Mouse (Mus musculus): ENCODE measurements around the gene Fkbpl. TPM values are rescaled to one million over a fixed set of nuclear protein-coding genes. Genes with fewer than 3 reads are reported as not detected.

Gene Fkbpl
- polyA plus RNA-seq, 1 experiment = 26.4 TPM

DNA sequence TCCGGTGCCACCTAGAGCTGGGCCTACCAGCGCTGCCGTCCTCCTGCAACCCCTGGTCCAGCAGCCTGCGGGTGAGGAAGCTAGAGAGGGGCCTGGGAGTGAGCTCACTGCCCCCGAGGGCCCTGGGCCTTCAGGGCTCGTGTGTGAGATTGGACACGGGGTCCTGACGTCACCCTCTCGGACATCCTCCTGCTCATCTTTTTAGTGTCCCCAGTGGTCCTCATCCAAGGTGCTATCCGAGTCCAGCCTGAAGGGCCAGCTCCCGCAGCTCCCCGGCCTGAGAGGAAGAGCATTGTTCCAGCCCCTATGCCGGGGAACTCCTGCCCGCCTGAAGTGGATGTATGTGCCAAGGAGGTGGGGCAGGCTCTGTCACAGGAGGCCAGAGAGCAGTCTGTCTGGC, 6.2 kb downstream of the Fkbpl start:
- peaks cover 14% of the 10 kb centered on the region for H3K4me1 ChIP-seq (ENCODE audit: control insufficient read depth, insufficient read depth, insufficient read length, low read length)
- H3K4me3 ChIP-seq (ENCODE audit: insufficient read depth, low read depth, low read length) = no peak overlapping the region
- no peak overlapping the region for H3K27ac ChIP-seq (replicated peaks; ENCODE audit: low read depth, low read length)

DNA sequence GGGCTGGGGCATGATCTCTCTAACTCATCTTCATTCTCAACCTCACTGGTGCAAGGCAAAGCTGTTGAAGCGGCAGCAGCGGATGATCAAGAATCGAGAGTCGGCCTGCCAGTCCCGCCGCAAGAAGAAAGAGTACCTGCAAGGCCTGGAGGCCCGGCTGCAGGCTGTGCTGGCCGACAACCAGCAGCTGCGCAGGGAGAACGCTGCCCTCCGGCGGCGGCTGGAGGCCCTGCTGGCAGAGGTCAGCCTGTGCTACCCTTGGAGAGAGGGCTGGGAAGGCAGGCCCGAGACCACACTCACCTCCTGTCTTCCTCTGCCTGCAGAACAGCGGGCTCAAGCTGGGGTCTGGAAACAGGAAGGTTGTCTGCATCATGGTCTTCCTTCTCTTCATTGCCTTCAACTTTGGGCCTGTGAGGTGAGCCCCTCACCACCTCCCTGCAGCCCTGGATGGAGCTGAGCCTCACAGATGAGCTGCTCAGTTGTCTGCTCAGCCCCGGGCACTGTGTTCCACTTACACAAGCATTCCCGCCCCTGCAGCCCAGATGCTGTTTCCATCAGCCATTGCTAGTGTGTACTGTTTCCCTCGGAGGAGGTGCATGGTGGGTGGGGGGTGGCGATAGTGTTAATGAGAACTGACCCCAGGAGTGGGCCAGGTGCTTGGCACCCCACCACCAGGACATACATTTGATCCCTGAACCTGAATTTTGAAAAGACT, 7.1 kb downstream of the Fkbpl start:
- H3K4me3 ChIP-seq (ENCODE audit: insufficient read depth, low read depth, low read length) = no peak overlapping the region
- no peak overlapping the region for H3K27ac ChIP-seq (replicated peaks; ENCODE audit: low read depth, low read length)
- peaks cover 11% of the 10 kb centered on the region; the same call in 1 of the 2 replicates for H3K4me1 ChIP-seq (ENCODE audit: control insufficient read depth, insufficient read depth, insufficient read length, low read length)

DNA sequence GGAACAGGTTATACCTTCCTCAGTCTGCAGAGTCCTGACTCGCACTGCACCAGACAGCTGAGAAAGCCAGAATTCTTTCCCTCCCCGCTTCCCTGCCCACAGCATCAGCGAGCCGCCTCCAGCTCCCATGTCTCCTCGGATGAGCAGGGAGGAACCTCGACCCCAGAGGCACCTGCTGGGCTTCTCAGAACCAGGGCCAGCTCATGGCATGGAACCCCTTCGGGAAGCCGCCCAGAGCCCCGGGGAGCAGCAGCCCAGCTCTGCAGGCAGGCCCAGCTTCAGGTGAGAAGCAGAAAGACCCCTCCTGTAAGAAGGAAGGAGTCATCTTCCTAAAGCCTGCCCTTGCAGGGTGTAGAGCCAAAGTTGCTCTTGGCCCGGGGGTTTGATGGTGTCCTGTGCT, 8.0 kb downstream of the Fkbpl start:
- no peak overlapping the region for H3K27ac ChIP-seq (replicated peaks; ENCODE audit: low read depth, low read length)
- no peak overlapping the region for H3K4me3 ChIP-seq (ENCODE audit: insufficient read depth, low read depth, low read length)
- peaks cover 11% of the 10 kb centered on the region for H3K4me1 ChIP-seq (ENCODE audit: control insufficient read depth, insufficient read depth, insufficient read length, low read length)

DNA sequence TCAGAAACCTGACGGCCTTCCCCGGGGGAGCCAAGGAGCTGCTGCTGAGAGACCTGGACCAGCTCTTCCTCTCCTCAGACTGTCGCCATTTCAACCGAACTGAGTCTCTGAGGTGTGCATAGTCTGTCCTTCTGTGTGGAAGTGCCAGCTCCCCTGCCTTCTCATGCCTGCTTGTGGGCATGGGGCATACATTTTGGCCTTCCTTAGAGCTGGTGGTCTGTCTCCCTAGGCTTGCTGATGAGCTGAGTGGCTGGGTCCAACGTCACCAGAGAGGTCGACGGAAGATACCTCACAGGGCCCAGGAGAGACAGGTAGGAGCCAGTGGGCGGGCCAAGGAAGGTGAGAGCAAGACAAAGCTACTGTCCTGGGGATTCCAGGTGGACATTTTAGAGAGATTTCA, 8.4 kb downstream of the Fkbpl start:
- Histone ChIP-seq H3K27ac (replicated peaks; ENCODE audit: low read depth, low read length) (no peak overlapping the region), H3K4me3 (ENCODE audit: insufficient read depth, low read depth, low read length) (no peak overlapping the region), H3K4me1 (ENCODE audit: control insufficient read depth, insufficient read depth, insufficient read length, low read length) (peaks cover 11% of the 10 kb centered on the region)

DNA sequence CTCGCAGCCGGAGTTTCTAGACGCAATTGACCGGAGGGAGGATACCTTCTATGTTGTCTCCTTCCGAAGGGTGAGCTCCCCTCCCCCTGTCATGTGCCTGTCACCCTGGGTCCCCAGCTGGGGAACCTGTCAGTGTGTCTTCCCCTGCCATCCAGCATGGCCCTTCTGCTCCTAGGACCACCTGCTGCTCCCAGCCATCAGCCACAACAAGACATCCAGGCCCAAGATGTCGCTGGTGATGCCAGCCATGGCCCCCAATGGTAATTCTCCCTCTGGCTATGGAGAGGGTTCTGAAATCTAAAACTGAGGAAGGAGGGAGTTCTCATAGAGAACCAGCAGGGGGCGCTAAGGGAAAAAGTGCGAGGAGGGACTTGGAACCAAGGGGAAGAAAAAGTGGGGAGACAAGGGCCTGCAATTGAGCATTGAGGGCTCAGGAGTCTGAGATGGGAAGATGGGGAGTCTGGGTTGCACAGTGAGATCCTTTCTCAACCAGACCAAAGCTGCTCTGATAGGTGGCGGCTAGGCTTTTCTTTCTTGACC, 9.3 kb downstream of the Fkbpl start:
- Histone ChIP-seq H3K4me1 (ENCODE audit: control insufficient read depth, insufficient read depth, insufficient read length, low read length) (peaks cover 11% of the 10 kb centered on the region), H3K27ac (replicated peaks; ENCODE audit: low read depth, low read length) (no peak overlapping the region), H3K4me3 (ENCODE audit: insufficient read depth, low read depth, low read length) (no peak overlapping the region)

DNA sequence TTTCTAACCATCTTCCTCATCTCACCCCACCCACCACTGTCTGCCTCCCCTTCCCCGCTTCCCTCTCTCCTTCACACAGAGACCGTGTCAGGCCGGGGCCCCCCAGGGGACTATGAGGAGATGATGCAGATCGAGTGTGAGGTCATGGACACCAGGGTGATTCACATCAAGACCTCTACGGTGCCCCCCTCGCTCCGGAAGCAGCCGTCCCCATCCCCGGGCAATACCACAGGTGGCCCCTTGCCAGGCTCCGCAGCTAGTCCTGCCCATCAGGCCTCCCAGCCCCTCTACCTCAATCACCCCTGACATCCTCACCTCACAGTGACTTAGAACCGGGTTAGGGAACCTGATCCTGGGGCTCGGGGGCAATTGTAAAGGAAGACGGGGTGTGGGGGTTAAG, 9.8 kb downstream of the Fkbpl start:
- Histone ChIP-seq H3K4me3 (ENCODE audit: insufficient read depth, low read depth, low read length) (no peak overlapping the region), H3K4me1 (ENCODE audit: control insufficient read depth, insufficient read depth, insufficient read length, low read length) (peaks cover 11% of the 10 kb centered on the region), H3K27ac (replicated peaks; ENCODE audit: low read depth, low read length) (0 out of 2 replicates have a peak overlapping the region, but pooled peaks have one; percentile 1)

DNA sequence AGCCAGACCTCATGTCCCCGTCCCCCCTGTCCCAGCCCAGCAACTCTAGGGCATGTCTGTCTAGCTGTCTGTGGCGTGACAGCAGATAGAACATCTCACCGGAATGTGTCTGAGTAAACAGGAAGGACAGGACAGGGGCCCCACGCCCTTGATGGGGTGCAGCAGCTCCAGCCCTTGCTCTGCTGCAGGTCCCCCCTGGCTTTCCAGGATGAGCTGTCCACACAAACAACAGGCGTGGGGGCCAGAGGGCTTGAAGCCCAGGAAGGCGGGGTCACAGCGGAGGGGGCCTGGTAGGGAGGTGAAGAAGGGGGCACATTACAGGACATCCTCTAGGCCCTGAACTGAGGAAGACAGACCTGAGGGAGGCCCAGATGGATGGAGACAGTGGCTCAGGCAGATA, 10.6 kb downstream of the Fkbpl start:
- peaks cover 11% of the 10 kb centered on the region for H3K4me1 ChIP-seq (ENCODE audit: control insufficient read depth, insufficient read depth, insufficient read length, low read length)
- H3K27ac ChIP-seq (replicated peaks; ENCODE audit: low read depth, low read length) = peak overlapping the region; percentile 27
- H3K4me3 ChIP-seq (ENCODE audit: insufficient read depth, low read depth, low read length) = no peak overlapping the region

DNA sequence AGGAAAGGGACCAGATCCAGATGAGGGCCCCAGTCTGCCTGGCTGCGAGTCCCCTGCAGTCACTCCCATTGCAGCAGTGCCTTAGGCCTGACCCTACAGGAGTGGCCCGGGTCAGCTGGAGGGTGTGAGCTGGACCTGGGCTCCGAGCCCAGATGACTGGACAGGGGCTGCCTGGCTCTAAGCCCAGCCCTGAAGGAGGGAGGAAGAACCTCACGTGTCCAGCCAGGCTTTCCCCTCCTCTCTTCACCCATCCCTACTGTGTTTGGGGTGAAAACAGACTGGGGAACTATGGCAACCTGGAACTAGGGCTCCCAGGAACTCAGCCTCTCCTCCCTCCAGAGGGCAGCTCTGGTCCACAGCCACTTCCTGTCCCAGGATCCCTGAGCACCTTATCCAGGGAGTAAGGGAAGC, 11.0 kb downstream of the Fkbpl start:
- no peak overlapping the region for H3K4me3 ChIP-seq (ENCODE audit: insufficient read depth, low read depth, low read length)

DNA sequence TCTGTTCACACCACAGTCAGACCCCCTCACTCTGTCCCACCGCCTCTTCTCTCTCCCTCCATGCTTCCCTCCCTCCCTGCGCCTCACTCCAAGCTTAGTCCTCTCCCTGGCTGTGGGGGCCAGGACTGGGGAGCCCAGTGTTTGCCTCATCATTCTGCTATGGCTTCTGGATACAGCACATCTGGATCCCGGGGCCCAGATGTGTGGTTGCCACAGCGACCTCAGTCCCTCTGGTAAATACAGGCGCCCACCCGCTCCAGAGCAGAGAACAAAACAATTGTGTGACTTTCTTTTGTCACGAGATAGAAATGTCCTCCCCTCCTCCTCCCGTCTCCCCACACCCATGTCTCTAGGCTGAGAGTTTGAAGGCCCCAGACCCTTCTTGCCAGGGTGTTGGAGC, 12.1 kb downstream of the Fkbpl start:
- no peak overlapping the region for H3K4me3 ChIP-seq (ENCODE audit: insufficient read depth, low read depth, low read length)
- peaks cover 14% of the 10 kb centered on the region for H3K4me1 ChIP-seq (ENCODE audit: control insufficient read depth, insufficient read depth, insufficient read length, low read length)
- peak overlapping the region; percentile 67 for H3K27ac ChIP-seq (replicated peaks; ENCODE audit: low read depth, low read length)

More for the DNA sequence above, 11.0 kb downstream of the Fkbpl start:
- peaks cover 11% of the 10 kb centered on the region for H3K4me1 ChIP-seq (ENCODE audit: control insufficient read depth, insufficient read depth, insufficient read length, low read length)
- peak overlapping the region; percentile 67 for H3K27ac ChIP-seq (replicated peaks; ENCODE audit: low read depth, low read length)

DNA sequence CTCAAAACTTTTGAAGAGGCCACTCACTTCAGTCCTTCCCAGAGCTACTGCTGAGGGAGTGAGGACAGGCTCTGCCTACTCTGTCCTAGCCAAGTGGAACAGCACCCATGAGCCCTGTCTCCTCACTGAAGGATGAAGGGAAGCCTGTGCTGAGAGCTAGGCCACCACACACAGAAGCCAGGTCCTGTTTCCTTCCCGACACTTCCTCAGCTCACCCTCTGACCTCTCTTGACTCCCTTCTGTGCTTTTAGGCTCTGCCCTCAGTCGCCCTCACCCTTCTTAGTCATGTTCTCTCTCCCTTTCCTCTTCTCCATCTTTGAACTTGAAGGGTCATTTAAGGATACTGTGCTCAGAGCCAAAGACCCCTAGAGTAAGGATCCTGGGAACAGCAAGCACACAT, 12.7 kb downstream of the Fkbpl start:
- H3K27ac ChIP-seq (replicated peaks; ENCODE audit: low read depth, low read length) = 0 out of 2 replicates have a peak overlapping the region, but pooled peaks have one; percentile 15
- peaks cover 14% of the 10 kb centered on the region for H3K4me1 ChIP-seq (ENCODE audit: control insufficient read depth, insufficient read depth, insufficient read length, low read length)
- no peak overlapping the region for H3K4me3 ChIP-seq (ENCODE audit: insufficient read depth, low read depth, low read length)

DNA sequence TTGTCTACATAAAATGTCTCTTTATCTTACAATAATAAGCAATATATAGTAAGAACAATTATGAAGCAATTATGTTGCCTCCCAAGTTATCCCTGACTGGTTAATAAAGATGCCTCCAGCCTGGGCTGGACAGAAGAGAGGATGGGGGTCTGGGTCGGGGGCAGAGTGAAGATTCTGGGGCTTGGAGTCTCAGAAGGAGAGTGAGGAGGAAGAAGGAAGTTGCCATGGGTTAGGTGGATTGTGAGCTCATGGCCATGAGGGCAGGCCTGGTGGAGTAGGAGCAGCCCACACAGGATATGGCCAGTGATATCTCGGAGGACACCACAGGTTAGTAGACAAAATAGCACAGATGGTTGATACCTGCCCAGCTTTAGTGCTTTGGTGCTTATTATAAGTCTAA, 13.6 kb downstream of the Fkbpl start:
- H3K4me1 ChIP-seq (ENCODE audit: control insufficient read depth, insufficient read depth, insufficient read length, low read length) = peaks cover 14% of the 10 kb centered on the region
- no peak overlapping the region for H3K27ac ChIP-seq (replicated peaks; ENCODE audit: low read depth, low read length)

DNA sequence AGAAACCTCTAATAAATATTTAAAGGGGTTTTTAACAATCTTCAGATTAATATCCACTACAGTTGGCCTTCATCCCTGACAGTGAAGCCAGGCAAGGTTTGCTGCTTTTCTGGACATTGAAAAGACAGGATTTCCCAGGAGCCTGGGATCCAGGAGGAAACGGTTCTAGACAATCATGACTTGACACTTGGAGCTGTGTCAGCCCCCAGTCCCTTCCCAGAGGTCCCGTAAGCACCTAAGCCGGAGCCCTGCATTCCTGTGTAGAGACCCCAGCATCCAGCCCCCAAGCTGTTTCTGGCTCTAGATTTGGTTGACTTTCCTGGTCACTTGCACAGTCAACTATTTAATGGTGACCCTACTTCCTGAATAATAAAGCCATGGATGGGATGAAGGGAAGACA, 14.0 kb downstream of the Fkbpl start:
- H3K27ac ChIP-seq (replicated peaks; ENCODE audit: low read depth, low read length) = no peak overlapping the region
- H3K4me3 ChIP-seq (ENCODE audit: insufficient read depth, low read depth, low read length) = no peak overlapping the region
- H3K4me1 ChIP-seq (ENCODE audit: control insufficient read depth, insufficient read depth, insufficient read length, low read length) = peaks cover 14% of the 10 kb centered on the region

More for the DNA sequence above, 13.6 kb downstream of the Fkbpl start:
- H3K4me3 ChIP-seq (ENCODE audit: insufficient read depth, low read depth, low read length) = no peak overlapping the region

DNA sequence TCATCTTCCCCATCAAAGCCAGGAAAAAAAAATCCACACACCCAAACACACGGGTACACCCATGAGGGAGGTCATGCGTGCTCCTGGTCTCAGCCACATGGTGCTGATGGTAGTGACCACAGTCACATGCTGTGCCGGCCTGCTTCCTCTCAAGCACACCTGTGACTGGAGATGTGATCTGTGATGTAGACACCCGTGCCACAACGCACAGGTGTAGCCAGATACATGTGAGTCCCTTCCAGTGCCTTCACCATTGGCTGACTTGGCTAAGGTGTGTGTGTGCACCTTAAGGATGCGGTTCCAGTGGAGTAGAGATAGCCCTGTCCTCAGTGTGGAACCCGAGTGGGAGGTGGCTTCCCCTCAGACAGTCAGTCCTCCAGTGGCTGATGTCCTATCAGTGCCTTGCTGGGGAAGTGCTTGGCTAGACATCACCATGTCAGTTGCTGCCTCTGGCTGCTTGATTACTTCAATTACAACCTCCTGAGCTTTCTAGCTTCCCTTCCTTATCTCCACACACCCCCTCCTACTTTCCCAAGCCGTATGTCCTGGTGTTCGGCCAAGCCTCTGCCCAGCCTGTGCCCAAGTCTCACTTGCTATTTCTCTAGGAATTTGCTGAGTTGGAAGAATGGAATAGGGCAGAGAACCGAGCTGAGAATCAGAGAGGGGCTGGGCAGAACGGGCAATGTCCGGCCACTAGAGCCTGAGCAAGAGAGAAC, 14.8 kb downstream of the Fkbpl start:
- 0 out of 2 replicates have a peak overlapping the region, but pooled peaks have one; percentile 2 for H3K4me3 ChIP-seq (ENCODE audit: insufficient read depth, low read depth, low read length)
- H3K27ac ChIP-seq (replicated peaks; ENCODE audit: low read depth, low read length) = peak overlapping the region; percentile 33
- H3K4me1 ChIP-seq (ENCODE audit: control insufficient read depth, insufficient read depth, insufficient read length, low read length) = peaks cover 14% of the 10 kb centered on the region

DNA sequence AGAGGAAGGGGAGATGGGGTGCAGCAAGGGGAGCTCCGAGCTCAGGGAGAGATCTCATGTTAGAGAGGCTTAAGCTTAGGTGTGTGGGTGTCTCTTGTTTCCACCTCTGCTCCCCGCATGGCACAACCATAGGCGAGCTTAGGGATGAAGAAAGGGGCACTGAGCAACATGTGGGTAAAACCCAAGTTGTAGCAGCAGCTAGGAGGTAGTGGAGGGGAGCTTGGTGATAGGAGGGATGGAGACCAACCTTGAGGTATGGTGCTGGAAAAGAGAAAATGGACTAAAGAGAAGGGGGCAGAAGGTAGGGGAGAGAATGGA, 15.3 kb downstream of the Fkbpl start:
- H3K4me1 ChIP-seq (ENCODE audit: control insufficient read depth, insufficient read depth, insufficient read length, low read length) = peaks cover 14% of the 10 kb centered on the region
- H3K4me3 ChIP-seq (ENCODE audit: insufficient read depth, low read depth, low read length) = 0 out of 2 replicates have a peak overlapping the region, but pooled peaks have one; percentile 2
- peak overlapping the region; percentile 33 for H3K27ac ChIP-seq (replicated peaks; ENCODE audit: low read depth, low read length)

DNA sequence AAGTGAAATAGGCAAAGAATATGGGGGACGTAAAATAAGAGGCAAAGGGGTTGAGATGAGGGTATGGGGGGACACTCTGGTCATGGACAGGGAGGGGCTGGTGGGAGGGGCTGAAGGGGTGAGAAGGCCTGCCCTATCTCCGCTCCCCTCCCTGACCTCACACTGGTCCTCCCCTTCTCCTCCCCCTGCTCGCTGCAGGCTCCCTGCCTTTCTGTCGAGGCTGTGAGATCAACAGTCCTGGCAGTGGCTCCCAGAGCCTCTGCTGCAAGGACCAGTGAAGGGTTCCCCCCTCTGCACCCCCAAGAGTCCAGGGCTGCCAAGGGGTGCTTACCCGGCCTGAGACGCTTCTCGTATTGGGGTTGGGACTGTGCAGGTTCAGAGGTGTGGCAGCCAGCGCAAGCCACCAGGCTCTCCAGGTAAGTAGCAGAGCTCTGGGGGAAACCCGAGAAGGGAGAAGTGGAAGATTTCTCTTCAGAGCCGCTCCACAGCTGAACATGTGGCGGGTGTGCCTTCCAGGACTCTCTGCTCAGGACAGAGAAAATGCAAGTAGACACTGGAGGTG, 15.8 kb downstream of the Fkbpl start:
- peaks cover 10% of the 10 kb centered on the region for H3K4me1 ChIP-seq (ENCODE audit: control insufficient read depth, insufficient read depth, insufficient read length, low read length)
- peak overlapping the region; percentile 46 for H3K4me3 ChIP-seq (ENCODE audit: insufficient read depth, low read depth, low read length)
- peak overlapping the region; percentile 58 for H3K27ac ChIP-seq (replicated peaks; ENCODE audit: low read depth, low read length)
